Mouse (Mus musculus) cerebellum, adult 8-10 months (tissue): ENCODE results near the gene Tmem131l.
"Not testable (repeated sequence)": the region's sequence is repeated elsewhere in the genome, so short reads cannot be mapped to it uniquely, and the experiment has no call there.

Source experiments
- DNase-seq: peaks from one replicate; pipeline ENCODE4 v3.0.0; 2022

Gene Tmem131l

GRCm38 (mm10) chr3:83904176-83904958 lies 135.6 kb downstream of the Tmem131l start:
- no peak for DNase-seq

GRCm38 (mm10) chr3:83902943-83903342 lies 137.0 kb downstream of the Tmem131l start:
- DNase-seq, result no peak

- no peak for DNase-seq
Measured at GRCm38 (mm10) chr3:83902459-83902858, 137.5 kb downstream of the Tmem131l start.

GRCm38 (mm10) chr3:83900756-83901373 lies 139.1 kb downstream of the Tmem131l start:
- no peak for DNase-seq

- no peak for DNase-seq
Measured at GRCm38 (mm10) chr3:83899556-83899955, 140.4 kb downstream of the Tmem131l start.

GRCm38 (mm10) chr3:83898246-83898645 lies 141.7 kb downstream of the Tmem131l start:
- DNase-seq, result no peak

- DNase-seq, result no peak
Measured at GRCm38 (mm10) chr3:83895811-83896210, 144.2 kb downstream of the Tmem131l start.

GRCm38 (mm10) chr3:83895111-83895510 lies 144.9 kb downstream of the Tmem131l start:
- DNase-seq, result no peak

GRCm38 (mm10) chr3:83885163-83885562 lies 154.8 kb downstream of the Tmem131l start:
- no peak for DNase-seq

- not testable (repeated sequence) for DNase-seq
Measured at GRCm38 (mm10) chr3:83879261-83880050, 160.5 kb downstream of the Tmem131l start.

GRCm38 (mm10) chr3:83878801-83879200 lies 161.2 kb downstream of the Tmem131l start:
- no peak for DNase-seq

- DNase-seq, result no peak
Measured at GRCm38 (mm10) chr3:83876299-83876698, 163.7 kb downstream of the Tmem131l start.

GRCm38 (mm10) chr3:83875078-83875477 lies 164.9 kb downstream of the Tmem131l start:
- not testable (repeated sequence) for DNase-seq

- not testable (repeated sequence) for DNase-seq
Measured at GRCm38 (mm10) chr3:83872853-83873252, 167.1 kb downstream of the Tmem131l start.

- not testable (repeated sequence) for DNase-seq
Measured at GRCm38 (mm10) chr3:83871962-83872361, 168.0 kb downstream of the Tmem131l start.

- DNase-seq, result not testable (repeated sequence)
Measured at GRCm38 (mm10) chr3:83871559-83871958, 168.4 kb downstream of the Tmem131l start.

GRCm38 (mm10) chr3:83869776-83870175 lies 170.2 kb downstream of the Tmem131l start:
- no peak for DNase-seq

GRCm38 (mm10) chr3:83867026-83867425 lies 172.9 kb downstream of the Tmem131l start:
- not testable (repeated sequence) for DNase-seq

- DNase-seq, result no peak
Measured at GRCm38 (mm10) chr3:83865216-83865615, 174.8 kb downstream of the Tmem131l start.

- DNase-seq, result no peak
Measured at GRCm38 (mm10) chr3:83864064-83864548, 175.9 kb downstream of the Tmem131l start.

GRCm38 (mm10) chr3:83862956-83863355 lies 177.0 kb downstream of the Tmem131l start:
- no peak for DNase-seq

GRCm38 (mm10) chr3:83859595-83859994 lies 180.4 kb downstream of the Tmem131l start:
- DNase-seq, result no peak

GRCm38 (mm10) chr3:83859071-83859470 lies 180.9 kb downstream of the Tmem131l start:
- no peak for DNase-seq
